Mouse (Mus musculus) limb, embryonic 12.5 days (tissue): ENCODE measurements around the gene Terb2. TPM values are rescaled to one million over a fixed set of nuclear protein-coding genes. Genes with fewer than 3 reads are reported as not detected.

ENCODE experiments used
- polyA plus RNA-seq: library from polyadenylated mRNA; unstranded; fragments of >200 nt; fragmentation: Nextera tagmentation; extraction: Ambion mirVana; gene quantifications from 2 replicates; pipeline ENCODE4 v1.2.1, GENCODE M21; 2016

Gene Terb2
- polyA plus RNA-seq, 1 experiment from 2014 or later = not detected

Other genes with a start within 250 kb of the Terb2 start
- gene Ctdspl2, start 230.3 kb upstream of the Terb2 start, polyA plus RNA-seq = 77.5 and 82.6 TPM in 2 replicates
- 0.20 and 0.28 TPM in 2 replicates for gene Mageb3, start 230.2 kb upstream of the Terb2 start, polyA plus RNA-seq
- 12.7 and 14.7 TPM in 2 replicates for gene Eif3j1, start 157.7 kb upstream of the Terb2 start, polyA plus RNA-seq
- gene Spg11, start 67.9 kb upstream of the Terb2 start, polyA plus RNA-seq = 12.1 and 13.1 TPM in 2 replicates
- 135 and 147 TPM in 2 replicates for gene B2m, start 38.6 kb upstream of the Terb2 start, polyA plus RNA-seq
- not detected in 2 replicates for gene Trim69, start 25.6 kb upstream of the Terb2 start, polyA plus RNA-seq
- not detected in 2 replicates for gene Patl2, start 83 bp upstream of the Terb2 start, polyA plus RNA-seq
- 16.6 and 18.7 TPM in 2 replicates for gene Sord, start 48.5 kb downstream of the Terb2 start, polyA plus RNA-seq
- not detected in 2 replicates for gene Duox2, start 112.2 kb downstream of the Terb2 start, polyA plus RNA-seq
- not detected in 2 replicates for gene Duoxa2, start 112.6 kb downstream of the Terb2 start, polyA plus RNA-seq
- 1.1 and 1.2 TPM in 2 replicates for gene Duoxa1, start 127.5 kb downstream of the Terb2 start, polyA plus RNA-seq
- 0.13 and 0.22 TPM in 2 replicates for gene Duox1, start 129.4 kb downstream of the Terb2 start, polyA plus RNA-seq
- gene Shf, start 182.9 kb downstream of the Terb2 start, polyA plus RNA-seq = 5.4 and 6.5 TPM in 2 replicates
- gene Slc28a2, start 240.2 kb downstream of the Terb2 start, polyA plus RNA-seq = not detected in 2 replicates